Mouse (Mus musculus) frontal cortex, adult 2 months (tissue): ENCODE measurements at regions not wholly inside any gene's neighbourhood (a gene's known extent, or its start where the extent isn't known, plus 50 kb on each side); places are given as distances from the start of the nearest gene placed in this dataset.
A peak's percentile ranks its signal among the peaks of the same experiment; 100 is the strongest.

ENCODE experiments used
- DNase-seq, 2 experiments: peaks; one replicate each; pipeline ENCODE4 v3.0.0; 2022; ENCODE audit warnings: low spot score in 1 of 2; ENCODE audit errors: extremely low spot score in 1 of 2

DNA sequence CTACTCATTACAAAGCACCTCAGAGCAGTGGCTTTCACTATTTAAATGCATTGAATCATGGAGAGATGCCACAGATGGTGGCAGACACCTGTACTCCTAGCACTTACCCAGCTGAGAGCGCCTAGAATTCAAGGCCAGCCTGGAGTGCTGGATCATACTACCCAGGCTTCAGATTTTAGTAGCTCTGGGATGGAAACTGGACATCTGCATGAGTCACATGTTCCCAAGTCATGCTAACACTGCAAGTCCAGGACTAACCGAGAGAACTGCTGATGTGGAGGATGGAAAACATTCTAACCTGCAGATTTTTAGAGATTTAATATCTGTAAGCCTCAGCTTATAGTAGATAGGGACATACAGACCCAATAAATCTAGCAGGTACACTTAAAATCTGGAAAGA is 1384.3 kb downstream of the Gsdmc2 start:
- no peak for DNase-seq

DNA sequence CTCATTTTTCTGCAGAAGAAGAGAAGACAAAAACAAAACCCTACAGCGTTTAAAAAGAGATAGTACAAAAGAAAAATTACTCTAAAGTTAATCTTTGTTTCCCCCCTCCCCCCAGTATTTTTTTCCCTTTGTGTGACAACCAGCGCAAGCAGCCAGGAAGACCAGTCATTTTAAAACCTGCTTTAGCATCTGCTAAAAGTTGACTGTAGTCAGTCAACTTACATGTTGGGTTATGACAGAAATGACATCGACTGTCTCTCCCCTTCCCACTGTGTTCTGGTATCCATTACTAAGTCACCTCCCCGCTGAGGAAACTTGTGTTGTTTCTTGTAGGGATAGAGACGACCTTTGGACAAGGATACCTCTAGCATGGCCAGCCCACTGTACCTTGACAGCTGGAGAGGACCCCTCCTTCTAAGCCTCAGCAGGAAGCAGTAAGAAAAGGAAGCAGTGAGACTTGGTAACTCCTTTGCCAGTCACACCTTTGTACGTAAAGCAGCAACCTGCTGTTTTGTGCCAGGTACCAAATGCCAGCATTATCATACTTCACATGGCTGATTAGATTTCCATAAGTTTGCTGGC is 1384.9 kb downstream of the Gsdmc2 start:
- DNase-seq: no peak

DNA sequence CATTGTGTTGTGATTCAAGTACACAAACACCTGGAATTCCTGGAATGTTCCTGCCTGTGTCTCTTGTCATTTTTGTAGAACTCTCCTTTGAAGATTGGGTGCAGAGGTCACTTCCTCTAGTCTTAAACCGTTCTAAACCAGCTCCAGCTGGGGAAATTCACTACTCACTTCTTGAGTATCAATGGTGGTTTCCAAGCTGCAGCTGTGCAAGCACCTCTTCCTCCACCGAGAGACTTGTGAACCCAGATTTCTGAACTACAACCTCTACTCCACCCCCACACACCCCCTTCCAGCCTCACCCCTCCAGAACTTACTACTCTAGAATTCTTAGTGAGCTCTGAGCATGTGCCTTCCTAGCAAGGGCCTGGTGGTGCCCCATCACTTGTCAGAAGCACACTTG is 1387.0 kb downstream of the Gsdmc2 start:
- no peak for DNase-seq

DNA sequence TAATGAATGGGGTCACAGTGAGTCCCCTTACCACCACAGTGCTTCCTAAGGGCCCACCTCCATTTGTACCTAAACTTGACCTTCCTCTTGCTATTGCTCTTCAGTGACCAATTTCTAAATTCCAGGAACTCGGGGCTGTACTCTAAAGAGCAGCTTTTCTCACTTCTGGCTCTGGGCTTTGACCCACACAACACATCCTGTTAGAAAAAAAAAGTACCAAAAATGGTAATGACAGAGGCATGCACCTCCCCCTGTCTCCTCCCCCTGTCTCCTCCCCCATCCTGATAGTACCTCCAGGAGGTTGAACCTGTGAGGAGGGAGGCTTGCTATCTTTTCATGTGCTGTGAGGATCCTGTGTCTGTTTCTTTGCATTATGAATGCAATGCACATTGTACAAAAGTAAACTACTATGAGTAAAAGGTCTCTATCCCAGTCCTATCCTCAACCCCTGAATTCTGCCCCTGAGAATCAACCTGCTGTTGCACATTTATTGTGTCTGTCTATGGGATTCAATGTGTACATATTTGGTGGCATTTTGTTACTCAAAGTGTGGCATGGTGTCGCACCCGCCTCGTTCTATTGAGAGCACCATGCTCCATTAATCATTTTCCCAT is 1387.8 kb downstream of the Gsdmc2 start:
- no peak for DNase-seq

DNA sequence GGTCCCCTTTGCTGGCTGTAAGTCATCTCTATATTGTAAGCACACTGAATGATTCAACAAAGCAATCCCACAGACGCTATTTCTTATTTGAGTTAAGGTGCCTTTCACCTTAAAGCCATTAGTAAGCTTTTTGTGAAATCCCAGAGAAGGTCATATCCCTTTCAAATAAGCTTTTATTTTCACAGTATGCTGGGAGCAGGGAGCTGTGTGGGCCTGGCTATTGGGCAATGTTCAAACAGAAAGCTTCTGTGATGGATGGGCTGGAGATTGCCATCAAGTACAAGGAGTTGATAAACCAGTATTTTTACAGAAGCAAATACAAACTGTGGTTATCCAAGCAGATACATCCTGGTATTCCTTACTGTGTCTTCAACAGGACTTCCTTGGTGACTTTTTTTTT is 1389.0 kb downstream of the Gsdmc2 start:
- DNase-seq: no peak

DNA sequence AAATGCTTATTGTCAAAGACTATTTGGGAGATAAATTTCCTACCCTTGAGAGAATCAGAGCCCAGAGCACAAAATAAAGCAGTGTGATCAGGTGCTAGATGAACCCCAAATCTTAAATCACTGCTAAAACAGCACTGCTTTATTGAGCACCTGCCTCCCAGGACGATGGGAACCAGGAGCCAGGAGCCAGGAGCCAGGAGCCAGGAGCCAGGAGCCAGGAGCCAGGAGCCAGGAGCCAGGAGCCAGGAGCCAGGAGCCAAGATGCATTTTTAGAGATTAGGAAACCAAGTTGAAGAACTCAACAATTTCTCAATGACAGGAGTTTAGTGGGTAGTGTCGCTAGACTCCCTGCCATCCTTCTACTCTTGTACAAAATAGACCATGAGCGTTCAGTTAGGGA is 1396.9 kb downstream of the Gsdmc2 start:
- peak in 1 of 2 experiments; percentile 5 for DNase-seq

DNA sequence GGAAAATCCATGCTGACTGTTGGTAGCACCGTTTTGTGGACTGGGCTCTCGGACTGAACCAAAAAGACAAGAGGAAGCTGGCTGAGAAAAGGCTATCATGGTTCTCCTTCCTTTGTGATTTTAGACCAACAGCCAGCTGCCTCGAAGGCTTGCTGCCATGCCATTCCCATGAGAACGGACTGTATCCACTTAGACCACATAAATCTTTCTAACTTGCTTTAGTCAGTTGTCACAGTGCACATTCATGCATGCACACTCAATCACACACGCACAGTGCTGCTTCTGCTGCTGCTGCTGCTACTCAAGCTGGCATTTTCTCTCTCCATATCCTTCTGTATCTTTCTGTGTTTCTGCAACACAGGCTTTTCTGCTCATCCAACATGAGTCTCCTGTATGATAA is 1405.8 kb downstream of the Gsdmc2 start:
- no peak for DNase-seq

DNA sequence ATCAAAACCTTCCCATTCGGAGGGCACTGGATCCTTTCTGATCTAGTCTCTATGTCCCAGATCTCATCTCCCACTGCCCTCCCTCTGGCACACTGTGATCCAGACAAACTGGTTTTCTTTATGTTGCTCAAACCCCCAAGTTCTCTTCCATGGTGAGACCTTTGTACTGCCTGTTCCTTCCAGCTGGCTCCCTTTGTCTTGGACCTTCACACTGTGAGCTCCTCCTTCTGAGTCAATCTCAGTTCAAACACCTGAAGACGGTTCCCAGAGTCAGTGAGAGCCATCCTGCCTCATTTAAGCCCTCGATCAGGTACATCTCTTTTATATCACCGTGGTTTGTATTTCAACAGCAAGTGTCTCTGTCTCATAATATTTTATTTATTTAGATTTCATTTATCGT is 1408.3 kb downstream of the Gsdmc2 start:
- no peak for DNase-seq

DNA sequence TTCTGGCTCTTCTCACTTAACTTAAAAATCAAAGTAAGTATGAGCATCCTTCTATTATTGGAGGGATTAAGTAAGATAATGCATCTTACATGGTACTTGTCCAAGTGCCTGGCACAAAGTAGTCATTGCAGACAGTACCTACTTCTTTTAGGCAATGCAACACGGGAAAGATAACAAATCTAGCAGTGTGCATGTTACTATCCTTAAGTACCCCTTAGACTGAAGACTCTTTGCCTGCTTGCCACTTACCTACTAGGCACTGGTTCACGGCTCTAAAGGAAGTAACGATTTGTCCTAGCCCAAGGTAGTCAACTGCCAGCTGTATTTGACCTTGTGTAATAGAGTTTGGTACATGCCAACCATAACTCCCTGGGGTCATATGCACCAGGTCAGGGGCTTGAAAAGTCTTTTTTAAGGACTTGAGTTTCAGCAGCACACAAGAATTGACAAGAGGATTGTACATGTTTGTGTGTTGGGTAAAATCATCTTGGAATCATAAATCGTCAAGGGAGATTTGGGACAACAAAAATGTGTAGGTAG is 1409.8 kb downstream of the Gsdmc2 start:
- DNase-seq: no peak

DNA sequence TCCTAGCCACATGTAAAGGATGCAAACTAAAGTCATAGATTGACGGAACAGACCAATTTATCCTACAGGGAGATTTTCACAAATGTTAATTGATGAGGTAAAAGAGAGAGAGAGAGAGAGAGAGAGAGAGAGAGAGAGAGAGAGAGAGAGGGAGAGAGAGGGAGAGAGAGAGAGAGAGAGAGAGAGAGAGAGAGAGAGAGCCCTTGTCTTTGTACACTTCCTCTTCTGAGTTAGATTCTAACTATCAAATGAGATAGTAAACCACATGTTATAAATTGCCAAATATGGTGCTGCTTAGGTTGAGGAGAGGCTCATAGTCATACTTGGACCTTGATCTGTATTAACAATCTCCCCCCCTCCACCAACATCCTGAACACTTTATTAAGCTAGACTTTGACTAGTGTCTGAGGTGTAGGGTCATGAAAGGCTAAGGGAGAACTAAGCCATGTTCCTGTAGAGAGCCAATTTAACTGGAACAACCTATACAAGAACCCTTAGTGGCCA is 1412.2 kb downstream of the Gsdmc2 start:
- no peak for DNase-seq

DNA sequence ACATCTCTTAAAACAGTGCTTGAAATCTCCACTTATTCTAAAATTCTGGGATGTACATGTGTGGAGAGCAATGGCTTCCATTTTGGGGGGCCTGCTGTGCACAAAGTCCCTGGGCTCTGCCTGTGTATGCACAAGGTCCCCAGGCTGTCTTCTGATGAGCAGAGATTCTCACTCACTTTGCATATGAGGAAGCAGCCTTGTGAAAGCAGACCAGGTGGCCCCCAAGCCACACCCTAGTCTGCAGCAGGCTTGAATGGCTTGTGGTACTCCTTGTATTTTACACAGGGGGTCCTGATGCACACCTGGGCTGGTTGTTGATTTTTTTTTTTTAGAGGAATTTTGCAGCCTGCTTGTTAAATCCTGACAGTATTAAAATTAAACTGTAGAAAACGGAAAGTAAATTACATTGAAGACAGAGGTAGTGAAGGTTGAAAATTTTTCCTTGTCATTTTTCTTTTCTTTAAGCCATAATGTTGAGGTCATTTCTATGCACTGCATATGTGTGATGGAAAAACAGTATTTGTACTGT is 1413.8 kb downstream of the Gsdmc2 start:
- no peak for DNase-seq

DNA sequence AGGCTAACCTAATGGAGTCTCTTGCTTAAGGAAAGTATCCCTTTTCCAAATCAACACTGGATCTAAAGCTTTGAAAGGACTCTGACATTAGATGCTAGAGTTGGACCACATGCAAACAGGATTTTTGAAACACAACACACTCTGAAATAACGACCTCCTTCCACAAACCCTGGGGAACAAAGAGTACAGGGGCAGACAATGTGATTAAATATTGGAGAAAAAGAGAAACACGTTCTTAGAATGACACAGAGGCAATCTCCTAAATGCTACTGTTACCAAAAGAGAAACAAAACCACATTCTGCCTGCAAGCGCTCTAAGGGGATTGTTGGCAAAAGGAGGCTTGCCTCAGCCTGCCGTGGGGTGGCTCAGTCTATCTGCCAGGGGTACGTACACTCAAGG is 1422.0 kb downstream of the Gsdmc2 start:
- no peak for DNase-seq

DNA sequence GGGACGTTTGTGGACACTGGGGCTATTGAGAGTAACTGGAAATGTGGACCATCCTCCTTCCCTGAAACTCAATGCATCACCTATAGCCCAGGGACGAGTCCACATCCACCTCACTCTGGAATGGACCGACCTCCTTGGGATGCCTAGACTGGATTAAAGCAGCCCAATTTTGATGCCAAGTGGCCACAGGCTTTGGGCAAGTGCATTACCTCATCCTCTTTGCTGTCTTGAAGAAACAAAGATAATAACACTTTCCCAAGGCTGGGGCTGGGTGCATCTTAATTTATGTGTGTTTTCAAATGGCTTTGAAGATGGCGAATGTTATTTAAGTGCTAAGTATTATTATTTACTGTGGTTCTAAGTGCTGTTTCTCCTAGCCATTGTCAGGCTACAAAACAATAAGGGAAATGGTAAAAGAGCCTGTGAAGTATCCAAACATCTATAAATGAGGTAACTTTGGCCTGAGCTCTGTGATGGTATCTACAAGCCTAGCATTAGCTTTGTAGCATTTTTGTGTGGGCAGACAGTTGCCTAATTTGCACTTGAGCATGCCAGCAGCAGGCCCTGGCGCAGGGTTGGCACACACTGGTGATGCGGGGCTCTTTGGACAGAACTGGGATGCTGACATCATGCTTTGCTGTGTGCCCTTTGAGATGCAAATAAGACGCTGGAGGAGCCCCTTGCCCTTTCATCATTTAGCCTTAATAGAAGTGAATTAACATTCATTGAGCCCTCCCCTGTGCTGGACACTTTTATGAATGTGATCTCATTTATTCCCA is 1423.7 kb downstream of the Gsdmc2 start:
- peak in 1 of 2 experiments; percentile 4 for DNase-seq

DNA sequence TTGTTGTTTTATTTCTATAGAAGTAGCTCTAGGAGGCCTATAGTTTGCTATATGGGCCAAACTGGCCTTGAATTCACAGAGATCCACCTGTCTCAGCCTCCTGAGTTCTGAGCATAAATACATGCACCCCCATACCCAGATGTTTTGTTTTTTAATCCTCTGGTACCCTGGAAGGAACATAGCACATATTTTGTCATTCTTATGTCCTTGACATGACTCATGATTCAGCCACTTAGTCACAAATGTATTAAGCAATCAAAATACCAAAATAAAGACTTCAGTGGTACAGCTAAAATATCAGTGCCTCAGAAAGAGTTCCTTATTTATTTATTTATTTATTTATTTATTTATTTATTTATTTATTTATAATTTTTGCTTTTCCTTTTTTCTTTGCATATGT is 1428.3 kb downstream of the Gsdmc2 start:
- DNase-seq: no peak

DNA sequence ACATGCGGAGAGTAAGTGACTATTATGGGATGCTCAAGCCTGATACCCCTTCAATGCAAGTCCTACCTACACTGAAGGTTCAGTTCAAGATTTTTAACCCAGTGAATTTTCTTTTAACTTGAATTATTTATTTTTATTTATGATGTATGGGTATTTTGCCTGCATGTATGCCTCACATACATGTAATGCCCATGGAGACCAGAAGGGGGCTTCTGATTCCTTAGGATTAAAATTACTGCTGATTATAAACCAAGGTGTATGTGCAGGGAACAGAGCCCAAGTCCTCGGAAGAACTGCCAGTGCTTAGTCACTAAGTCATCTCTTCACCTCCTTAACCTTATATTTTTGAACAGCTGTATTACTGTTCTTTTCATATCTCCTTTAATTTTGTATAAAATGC is 1431.3 kb downstream of the Gsdmc2 start:
- no peak for DNase-seq

DNA sequence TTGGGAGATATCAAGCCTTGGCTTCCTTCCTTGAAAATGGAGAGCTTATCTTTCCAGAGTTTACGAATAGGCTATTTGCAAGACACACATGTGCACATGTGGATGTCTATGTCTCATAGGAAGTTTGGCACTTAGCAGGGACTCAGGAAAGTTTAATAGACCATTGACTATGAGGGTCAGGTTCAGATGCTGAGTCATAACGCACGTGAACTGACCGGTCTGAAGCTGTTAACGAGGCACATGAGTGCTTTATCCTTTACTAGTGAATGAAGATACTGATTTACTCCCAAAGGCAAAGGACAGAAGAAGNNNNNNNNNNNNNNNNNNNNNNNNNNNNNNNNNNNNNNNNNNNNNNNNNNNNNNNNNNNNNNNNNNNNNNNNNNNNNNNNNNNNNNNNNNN is 1442.8 kb downstream of the Gsdmc2 start:
- no peak for DNase-seq

DNA sequence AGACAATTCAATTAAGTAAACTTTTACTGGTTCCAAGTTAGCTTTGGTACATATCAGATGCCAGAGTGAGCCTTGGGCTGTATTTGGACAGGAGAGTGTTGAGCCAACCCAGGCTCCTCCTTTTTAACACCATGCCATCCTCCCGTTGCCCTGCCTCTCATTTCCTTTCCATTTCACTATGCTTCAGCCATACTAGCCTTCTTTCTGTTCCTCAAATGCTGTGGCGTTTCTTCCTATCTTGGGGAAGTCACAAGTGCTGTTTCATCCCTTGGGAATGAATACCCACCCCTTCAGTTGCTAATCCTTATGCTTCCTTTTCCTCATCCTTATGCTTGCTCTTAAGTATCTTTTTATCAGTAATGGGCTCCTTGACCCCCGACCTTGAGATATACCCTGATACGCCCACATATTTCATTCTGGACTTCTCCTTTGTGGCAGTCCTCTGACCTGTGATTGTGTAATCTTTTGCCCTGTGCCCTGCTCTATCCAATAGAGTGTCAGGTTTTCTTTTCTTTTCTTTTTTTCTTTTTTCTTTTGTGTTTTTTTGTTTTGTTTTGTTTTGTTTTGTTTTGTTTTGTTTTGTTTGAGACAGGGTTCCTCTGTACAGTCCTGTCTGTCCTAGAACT is 1443.9 kb downstream of the Gsdmc2 start:
- DNase-seq: no peak

DNA sequence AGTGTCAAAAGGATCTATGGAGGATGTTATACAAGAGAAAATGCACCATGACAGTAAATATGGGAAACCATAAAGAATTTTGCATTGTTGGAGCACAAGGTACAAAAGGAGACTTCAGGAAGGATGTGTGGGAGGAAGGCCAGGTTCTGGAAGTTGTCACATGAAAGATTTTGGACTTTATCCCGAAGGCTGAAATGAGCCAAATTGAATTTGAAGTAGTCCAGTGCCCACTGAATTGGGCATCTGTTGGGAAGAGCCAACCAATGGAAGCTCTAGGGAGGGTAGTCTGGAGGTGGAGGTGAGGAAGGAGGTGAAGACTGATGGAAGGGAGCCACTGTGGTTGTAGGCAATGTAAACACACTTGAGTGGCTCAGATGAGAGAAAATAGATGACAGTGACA is 1445.6 kb downstream of the Gsdmc2 start:
- no peak for DNase-seq

DNA sequence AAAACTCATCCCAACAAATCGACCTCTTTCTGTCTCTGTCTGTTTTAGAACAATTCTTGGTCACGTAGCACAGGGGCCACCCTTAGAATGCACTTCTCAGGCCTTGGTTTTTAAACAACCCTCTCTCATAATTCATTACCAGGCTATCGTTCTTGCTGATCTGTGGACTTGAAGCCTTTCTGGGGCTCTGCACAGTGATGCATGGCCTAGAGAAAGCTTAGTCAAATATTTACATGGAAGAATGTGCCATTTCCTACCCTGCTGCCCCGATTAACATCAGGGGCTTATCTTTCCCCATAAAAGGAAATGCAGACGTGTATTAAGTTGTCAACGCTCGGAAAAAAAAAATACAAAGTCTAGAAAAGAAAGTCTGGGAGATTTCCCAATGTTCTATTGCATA is 1448.0 kb downstream of the Gsdmc2 start:
- DNase-seq: no peak

DNA sequence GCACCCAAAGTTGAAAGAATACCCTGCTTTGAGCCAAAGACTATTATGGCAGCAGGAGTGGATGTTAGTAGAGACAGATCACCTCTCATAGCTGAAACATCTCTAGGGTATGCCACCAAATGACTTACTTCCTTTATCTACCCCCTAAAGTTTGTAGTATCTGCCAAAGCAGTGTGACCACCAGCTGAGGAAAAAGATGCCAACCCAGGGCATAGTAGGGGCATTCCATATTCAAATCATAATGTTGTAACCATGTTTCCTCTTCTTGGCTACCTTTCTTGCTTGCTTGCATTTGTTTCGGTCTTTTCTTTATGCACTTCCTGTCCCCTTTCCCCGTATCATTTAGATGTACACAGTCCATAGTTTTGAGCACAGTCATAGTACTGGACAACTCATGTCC is 1449.6 kb downstream of the Gsdmc2 start:
- DNase-seq: no peak

DNA sequence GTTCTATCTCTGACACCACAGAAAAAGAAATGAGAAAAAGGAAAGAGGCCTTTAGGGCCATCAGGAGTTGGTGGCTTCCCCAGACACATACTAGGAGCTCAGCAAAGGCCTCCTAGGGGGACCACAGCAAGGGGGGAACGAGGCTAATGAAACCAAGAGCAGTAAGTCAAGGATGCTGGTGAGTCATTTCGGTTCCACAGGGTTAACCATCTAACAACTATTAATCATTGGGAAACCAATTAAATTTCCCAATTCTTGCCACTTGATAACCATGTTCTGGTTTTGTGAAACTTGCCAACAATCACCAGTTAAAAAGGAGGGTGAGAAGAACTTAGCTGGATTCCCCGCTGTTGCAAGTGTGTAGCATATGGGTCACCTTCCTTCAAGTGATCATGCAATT is 1451.6 kb downstream of the Gsdmc2 start:
- DNase-seq: no peak
